Mouse (Mus musculus) regulatory T cell (primary cell): ENCODE measurements at regions not wholly inside any gene's neighbourhood (a gene's known extent, or its start where the extent isn't known, plus 50 kb on each side); places are given as distances from the start of the nearest gene placed in this dataset.

ENCODE experiments used
- in situ Hi-C: fragments of 300-600 bp; cut with MboI, MseI; formaldehyde crosslinking; loops from one replicate; pipeline ENCODE4 v1.15.1; 2025; ENCODE audit warnings: high pct_unique_total_duplicates

DNA sequence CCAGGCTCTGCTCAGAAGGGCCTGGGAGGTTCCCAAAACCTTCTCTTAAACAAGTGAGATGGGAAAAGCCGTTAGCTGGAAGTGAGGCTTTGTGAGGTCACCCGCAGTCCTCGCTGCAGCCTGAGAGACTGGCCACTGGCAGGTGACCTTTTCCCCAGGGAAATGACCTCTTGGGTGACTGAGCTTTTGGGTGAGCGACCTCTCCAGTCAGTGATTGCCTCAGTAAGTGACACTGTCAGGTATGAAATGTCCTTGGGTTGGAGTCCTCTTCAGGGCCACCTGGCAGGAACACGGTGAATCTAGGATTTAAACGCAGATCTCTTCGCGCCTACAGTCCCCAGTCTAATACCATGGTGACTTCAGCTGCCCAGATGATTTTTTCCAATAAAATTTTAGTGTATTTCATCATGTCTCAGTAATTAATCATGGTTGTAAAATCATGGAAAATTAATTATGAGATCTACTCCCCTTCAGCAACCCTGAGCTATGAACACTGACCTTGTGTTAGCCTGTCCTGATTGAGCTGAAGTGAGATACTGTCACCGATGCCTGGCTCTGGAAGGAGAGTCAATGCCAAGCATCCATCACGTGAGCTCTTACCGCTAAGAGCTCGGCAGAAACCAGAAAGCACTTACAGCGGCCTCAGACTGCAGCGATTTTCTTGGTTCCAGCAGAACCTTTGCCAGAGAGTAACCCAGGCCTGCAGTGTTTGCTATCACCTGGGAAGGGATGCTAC is 87.5 kb upstream of the Sulf2 start:
- in situ Hi-C loops, result no loop called here

DNA sequence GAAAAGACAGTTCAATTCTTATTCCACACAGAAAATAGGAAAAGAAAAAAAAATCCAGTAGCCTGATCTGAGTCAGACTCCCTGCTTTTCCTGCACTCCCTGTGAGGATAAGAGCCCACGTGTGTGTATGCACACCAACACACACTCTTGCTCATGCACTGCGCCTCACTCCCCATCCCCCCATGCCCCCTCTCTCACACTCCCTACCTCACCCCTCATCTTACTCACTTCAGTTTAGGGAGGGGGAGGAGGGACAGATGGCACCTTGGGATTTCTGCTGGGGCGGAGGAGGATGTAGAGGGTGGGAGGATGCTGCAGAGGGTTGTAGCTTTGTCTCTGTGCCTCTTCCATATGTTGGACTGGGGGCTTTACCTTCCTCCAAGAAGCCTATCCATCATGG is 85.8 kb upstream of the Sulf2 start:
- in situ Hi-C loops, result no loop called here

DNA sequence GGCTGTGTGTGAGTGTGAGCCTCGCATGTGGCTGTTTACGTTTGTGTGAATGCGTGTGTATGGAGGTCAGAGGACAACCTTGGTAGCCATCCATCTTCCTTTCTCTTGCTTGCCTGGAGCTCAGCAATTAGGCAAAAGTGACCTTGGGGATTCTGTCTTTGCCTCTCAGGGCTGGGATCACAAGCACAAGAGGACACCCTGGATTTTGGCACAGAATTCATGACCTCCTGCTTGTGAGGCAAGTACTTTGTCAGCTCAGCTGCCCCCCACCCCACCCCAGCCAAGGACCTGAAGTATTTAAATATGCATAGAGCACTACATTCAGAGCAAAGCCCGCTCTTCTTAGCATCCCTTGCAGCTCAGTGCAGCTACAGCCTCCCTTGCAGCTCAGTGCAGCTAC is 84.6 kb upstream of the Sulf2 start:
- in situ Hi-C loops, result no loop called here

DNA sequence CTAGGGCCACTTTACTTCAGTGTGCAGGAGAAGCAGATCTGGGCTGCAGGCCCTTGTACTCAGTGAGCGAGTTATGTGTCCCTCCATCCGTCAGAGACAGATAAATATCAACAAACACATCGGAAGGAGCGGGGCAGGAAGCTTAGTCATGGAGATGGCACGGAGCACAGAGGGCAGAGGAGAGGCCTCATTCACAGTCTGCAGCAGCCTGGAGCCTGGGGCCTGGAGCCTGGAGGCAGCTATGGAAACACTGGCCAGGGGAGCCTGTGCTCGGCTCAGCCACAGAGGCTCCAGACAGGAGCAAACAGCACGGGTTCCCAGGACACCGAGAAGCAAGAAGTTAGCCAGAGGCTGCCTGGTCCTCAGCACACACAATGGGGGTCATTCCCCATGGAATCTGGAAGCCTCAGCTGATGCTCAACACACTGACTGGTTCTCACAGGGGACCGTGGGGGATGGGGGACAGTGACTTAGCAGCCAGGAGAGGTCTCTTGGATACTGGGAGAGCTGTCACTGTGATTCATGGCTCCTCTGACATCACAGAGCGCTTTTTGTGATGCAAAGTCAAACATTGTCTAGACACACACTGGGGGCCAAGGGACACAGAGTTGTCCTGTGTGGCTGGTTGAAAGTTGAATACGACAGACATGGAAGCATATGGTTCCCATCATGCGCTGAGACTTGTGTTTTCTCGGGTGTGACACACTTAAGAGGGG is 82.2 kb upstream of the Sulf2 start:
- in situ Hi-C loops, result no loop called here

DNA sequence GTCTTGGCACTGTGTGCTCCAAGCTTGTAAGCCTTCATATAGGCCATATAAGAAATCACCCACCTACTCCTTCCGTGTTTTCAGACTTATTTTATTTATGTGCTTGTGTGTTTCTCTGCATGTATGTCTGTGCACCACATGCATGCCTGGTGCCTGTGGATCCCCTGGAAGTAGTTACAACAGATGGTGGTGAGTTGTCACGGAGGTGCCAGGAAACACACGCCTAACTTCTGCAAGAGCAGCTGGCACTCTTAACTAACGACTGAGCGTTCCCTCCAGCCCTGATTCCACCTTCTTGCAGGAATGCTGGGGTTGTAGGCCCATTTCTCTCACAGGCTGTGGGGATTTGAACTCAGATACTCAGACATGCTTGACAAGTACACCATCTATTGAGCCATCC is 80.6 kb upstream of the Sulf2 start:
- in situ Hi-C loops, result no loop called here

DNA sequence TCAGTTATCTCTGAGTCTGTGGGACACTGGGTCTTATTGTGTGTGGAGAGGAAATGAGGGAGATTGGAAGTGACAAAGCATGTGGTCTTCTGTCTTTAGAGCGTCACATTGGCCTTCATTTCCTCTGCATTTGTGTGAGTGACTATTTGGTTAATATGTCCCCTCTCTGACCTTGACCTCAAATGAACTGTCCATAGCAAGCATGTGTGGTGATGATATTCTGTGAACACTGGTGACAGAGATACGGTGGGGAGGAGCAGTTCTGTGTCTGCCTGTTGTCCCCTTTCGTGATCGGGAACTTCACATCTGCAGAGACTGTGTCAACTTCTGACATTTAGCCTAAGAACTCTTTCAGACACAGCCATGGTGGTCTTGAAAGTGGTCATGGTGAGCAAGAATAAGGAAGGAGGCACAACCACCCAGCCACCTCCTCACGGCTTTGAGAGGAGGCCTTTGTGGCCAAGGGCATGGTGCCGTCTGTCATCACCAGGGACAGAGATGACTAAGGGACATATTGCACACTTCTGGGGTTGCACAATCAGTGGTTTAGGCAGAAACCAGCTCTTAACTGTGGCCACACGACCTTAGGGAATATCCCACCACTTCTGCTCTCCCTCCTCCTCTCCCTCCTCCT is 79.2 kb upstream of the Sulf2 start:
- in situ Hi-C loops, result no loop called here

DNA sequence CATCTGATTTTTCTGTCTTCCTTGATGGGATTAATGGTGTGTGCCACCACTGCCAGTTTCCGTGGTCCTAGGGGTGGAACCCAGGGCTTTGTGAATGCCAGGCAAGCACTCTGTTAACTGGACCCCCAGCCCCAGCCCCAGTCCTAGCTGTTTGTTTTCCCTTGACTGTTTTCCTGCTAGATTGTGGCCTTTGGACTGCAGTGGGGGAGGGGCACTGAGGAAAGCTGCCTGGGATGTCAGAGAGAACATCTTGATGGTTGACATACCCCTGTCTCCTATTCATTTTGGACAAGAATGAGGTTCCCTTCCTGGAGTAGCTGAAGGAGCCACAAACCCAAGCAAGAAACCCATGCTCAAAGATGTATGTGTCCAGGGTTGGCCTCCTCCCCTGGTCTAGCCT is 77.8 kb upstream of the Sulf2 start:
- in situ Hi-C loops, result no loop called here

DNA sequence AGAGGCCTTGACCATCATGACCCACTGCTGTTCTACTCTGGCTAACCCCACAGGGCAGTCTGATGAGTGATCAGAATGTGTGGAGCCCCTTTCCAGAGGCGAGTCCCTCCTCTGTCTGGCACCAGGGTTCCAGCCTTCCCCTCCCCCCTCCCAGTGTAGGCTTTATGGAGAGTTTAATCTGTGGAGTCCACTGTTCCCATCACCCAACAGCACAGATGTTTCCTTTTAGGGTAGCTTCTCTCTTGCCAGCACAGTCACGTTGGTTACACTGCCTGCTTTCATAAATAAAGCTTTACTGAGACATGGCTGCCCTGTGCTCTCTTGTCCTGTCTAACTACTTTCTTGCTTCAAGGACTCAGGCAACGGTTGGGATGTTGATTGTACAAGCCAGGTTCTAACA is 76.9 kb upstream of the Sulf2 start:
- in situ Hi-C loops, result no loop called here

DNA sequence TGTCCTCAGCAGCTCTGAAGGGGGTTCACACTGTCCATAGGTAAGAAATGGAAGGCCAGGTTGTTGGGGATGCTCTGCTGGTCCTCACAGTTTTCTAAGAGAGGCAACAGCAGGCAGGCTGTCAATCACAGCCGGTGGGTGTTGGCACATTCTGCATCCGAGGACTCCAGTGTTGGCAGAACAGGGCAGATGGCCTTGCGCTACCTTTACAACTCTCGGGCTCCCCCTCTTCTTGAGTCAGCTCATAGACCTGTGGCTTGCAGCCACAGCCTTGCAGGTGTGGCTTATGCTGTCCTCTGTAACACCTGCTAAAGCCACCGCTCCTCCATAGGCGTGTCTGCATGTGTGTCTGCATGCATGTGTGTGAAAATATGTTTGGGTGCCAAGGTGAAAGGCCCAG is 75.2 kb upstream of the Sulf2 start:
- in situ Hi-C loops, result no loop called here

DNA sequence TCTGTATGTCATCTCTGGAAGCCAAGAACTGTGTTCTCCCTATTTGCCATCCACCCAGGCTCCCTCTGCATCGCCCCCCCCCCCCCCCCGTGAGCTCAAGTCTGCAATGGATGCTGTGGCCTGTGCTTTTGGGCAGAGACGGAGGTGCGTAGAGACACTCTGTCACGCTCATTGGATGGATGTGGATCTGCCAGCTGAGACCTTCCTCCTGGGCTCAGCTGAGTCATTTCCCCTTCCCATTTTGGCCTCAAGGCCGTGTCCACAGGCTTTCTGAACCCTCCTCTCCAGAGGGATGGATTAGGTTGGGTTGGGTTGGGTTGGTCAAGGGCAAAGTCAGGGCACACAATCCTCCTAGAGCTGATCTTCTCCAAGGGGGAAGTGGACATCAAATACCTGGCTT is 72.9 kb upstream of the Sulf2 start:
- in situ Hi-C loops, result no loop called here

DNA sequence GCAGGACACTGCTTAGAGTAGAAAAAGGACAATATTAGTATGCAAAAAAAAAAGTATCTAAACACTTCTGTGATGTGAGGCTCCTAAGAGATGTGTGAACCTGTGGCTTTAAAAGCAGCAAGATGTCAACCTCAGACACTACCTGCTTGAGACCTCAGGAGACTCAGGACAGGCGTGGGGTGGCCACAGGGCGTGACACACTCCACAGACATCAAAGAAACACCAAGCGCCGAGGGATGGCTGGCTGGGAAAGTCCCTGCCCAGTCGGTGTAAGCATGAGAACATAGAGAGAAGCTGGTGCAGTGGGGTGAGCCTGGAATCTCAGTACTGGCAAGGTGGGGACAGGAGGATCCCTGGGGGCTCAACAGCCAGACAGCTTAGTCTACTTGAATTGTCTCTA is 72.0 kb upstream of the Sulf2 start:
- in situ Hi-C loops, result no loop called here

DNA sequence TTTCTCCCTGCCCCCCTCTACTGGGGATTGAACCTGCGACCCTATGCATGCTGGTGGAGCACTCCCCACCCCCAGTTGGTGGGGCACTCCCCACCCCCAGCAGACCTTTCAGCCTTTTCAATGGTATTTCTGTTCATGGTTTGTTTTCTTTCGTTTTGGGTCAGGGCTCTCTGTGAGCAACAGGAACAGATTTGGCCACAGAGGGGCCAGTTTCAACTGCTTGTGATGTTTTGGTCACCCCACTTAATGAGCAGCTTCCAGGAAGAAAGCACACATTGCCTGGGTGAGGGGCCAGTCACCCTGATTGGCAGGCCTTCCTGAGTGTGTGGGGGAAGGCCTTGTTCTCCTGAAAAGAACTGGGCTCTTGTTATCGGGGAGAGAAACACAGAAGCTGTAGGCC is 71.5 kb upstream of the Sulf2 start:
- in situ Hi-C loops, result no loop called here

DNA sequence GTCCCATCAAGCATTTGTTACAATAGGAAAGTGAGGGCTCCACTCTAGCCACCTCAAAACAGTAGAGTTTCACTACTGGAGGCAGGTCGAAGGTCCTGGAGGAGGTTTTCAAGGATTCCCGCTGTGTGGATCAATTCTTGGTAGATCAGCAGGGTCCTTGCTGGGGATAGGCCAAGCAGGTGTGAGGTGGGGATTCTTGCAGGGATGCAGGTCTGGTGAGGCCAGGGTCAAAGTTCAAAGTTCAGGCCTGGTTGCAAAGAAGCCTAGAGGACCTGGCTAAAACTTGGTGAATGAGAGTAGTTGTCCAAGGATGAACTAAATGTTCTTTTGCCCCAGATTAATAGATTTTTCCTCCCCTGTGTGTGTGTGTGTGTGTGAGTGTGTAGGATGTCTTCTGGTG is 70.9 kb upstream of the Sulf2 start:
- in situ Hi-C loops, result no loop called here

DNA sequence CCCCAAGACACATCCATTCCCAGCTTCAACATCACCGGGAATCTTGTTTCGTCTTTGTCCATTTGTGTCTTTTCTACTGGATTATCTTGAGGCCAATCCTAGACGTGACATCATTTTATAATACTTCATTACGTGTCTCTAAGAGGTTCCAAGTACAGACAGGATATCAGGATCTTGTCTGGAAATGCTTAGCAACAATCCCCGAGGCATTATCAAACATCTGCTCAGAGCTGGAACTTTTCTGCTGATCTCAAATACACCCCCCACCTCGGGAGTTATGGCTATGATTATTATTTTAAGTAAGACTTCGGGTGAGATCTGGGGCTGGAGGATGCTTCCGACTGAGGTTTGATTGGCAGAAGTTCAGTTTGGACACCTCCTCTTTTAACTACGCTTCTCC is 69.9 kb upstream of the Sulf2 start:
- in situ Hi-C loops, result no loop called here

DNA sequence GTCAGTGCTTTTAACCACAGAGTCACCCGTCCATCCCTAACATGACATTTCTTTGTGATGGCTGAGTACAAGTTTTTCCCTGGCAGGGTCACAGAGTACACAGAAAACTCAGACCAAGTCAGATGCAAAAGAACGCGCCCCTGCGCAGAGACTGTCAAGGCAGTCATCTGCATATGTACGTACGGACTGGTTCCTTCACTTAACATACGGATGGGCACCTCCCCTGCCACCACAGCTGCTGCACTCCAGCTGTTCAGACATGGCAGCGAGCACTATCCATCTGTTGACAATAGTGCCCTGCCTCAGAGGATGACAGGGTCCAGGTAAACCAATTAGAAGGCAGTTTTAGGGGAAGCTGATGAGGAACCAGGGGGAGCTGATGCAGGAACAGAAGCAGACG is 63.3 kb upstream of the Sulf2 start:
- in situ Hi-C loops, result no loop called here

DNA sequence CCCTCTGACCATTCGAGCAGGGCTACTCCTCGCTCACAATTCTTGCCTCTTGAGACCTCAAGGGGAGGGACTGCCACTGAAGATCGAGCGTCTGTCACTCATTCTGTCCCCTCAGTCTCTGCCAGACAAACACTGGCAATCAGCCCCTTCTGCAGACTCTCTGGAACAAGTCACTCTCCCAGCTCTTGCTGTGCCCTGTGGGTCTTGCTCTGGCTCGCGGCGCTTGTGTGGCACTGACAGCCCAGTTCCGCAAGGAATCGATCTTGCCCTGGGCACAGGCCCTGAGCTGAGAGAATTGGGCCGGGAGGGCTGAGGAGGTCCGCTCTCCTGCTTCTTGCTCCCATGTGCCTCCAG is 61.0 kb upstream of the Sulf2 start:
- in situ Hi-C loops, result no loop called here

DNA sequence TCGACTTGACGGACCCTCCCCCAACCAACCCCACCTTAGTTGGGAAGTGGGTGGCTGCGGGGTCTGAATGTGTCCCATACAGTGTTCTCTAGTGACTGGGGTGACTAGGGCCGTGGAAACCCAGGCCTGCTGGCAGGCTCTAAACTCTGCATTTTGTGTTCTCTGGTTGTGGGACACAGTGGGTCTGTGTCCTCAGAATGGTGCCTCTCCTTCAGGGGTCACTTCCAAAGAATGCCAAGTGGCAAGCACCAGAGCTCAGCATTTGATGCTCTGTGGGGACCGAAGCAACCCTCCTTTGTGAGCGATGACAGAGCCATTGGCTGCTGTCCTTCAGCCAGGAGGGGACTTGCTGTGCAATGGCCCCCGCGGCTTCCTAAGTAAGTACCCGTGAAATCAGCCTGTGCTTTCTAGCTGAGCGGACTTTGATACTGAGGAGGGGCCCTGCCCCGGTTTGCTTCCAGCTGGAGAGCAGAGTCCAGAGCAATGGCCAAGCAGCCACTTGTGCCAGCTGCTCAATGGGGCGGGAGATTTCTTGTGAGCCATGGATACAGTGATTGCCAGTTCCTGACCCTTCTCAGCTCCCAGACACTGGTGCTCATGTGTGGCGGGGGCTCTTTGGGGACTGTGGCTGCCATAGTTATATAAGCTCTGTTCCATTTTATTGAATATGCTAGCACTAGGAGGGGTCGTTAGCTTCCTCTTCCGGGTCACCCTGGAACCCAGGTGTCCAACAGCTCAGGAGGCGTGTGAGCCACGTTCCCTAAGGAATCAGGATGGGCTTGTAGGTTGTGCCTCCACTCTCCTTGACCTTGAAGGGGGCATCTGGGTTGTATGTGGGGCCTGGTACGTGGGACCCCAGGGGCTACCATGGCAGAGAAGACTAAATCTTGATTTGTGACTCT is 60.4 kb upstream of the Sulf2 start:
- in situ Hi-C loops, result no loop called here

DNA sequence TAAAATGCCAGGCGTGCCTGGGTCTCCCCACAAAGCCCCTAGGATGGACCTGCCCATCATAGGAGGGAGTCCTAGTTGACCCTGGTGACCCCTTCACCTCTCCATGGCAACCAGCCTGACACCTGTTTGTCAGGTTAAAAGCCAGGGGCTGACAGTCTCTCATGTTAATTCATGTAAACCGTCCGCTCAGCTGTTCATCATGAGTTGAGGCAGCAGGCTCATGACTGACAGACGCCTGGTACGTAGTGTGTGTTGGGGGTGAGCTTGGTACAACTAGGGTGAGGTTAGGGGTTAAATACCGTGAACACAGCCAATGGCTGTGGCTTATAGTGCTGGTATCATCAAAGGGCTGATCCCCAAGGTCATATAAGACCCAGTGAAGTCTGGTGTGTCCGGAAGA is 59.7 kb upstream of the Sulf2 start:
- in situ Hi-C loops, result no loop called here

DNA sequence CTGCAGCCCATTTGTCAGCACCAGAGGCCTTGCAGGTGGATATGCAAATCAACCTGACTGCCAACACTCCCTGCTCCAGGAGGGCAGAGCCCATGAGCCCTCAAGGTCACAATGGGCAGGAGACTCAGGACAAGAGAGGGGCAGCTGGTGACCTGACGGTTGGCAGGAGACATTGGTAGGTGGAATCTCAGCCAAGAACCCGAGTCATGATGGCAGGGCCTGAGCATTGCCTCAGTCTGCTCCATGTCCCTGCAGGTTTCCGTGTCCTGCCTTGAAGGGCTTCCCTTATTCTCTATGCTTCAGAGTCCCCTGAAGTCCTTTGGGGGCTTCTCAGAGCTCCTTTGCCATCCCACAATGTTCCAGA is 51.7 kb upstream of the Sulf2 start:
- in situ Hi-C loops, result no loop called here

DNA sequence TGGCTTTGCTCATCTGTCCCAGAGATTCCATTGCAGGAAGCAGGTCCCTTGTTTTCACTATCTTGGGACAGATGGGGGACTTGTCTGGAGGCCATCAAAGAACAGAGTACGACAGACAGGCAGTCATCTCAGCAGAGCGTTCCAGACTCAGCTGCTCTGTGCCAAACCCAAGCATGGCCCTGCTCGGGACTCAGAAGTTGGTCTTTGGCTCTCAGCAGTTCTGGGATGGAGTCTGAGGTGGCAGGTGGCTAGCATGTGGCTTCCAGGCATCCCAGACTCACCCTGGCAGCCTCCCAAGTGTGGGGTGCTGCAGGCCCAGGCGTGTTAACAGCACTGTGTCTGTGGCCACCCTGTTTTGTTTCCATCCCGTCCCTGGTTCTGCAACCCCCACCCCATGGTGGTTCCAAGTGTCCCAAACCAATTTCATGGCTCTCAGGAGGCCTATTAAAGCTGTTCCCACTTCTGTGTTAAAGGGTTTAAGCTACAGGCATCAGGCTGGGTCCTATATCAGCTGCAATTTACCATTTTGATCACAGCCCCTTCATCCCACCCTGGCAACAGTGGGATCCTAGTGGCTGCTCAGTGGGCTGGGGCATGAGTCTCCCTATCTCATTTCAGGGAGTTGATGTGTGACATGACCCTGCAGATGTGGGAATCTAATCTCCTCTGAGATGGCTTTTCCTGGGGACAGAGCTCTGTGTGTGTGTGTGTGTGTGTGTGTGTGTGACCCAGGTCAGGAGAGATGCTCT is 51.1 kb upstream of the Sulf2 start:
- in situ Hi-C loops, result no loop called here
